Comparison of ENCODE assay signal across 8 mouse cellular contexts in genomic region chr2:78159877-78160485, GRCm38 (mm10).
DNase-seq lines count a peak whose midpoint lies in the region; ATAC-seq and TF ChIP-seq lines count a peak whose summit lies in the region.

No protein-coding gene starts in this region.

- 85% methylated on average over 3 of the region's 3 CpGs for WGBS in hindbrain, embryonic 11.5 days
- 86% methylated on average over 3 of the region's 3 CpGs for WGBS in hindbrain, embryonic 10.5 days
- 5% methylated on average over 3 of the region's 3 CpGs for WGBS in cerebellum, adult 2 months
- WGBS in hindbrain, embryonic 15.5 days: 47% methylated on average over 3 of the region's 3 CpGs
- WGBS in midbrain, embryonic 11.5 days: 69% methylated on average over 3 of the region's 3 CpGs

- H3K9me3 ChIP-seq in hindbrain, embryonic 11.5 days (ENCODE audit: control insufficient read depth, low read length): no peaks in the 10 kb centered on the region
- H3K9me3 ChIP-seq in hindbrain, embryonic 10.5 days: no peaks in the 10 kb centered on the region
- no peaks in the 10 kb centered on the region for H3K9me3 ChIP-seq in hindbrain, embryonic 15.5 days
- H3K9me3 ChIP-seq in midbrain, embryonic 11.5 days (ENCODE audit: control insufficient read depth, low read length): no peaks in the 10 kb centered on the region

- TF ChIP-seq CTCF in cerebellum, adult 2 months (IDR thresholded peaks at IDR 0.05; ENCODE audit: borderline replicate concordance, insufficient read depth, low read depth, low read length): no peak

- peak; percentile 11 for DNase-seq in hindbrain, embryonic 11.5 days (ENCODE audit: low spot score)
- no peak for DNase-seq in hindbrain, embryonic 10.5 days (ENCODE audit: low spot score)
- DNase-seq in cerebellum, adult 2 months: peak; percentile 69 to 87
- peak; percentile 86 for DNase-seq in midbrain, embryonic 11.5 days (ENCODE audit: low spot score, missing footprints)
- no peak for DNase-seq in urinary bladder, adult 2 months (ENCODE audit: low spot score)
- no peak for DNase-seq in adrenal gland, adult 8-10 months
- no peak for DNase-seq in urinary bladder, adult 18-20 months (ENCODE audit: low spot score in 2 of 2)

- TF ChIP-seq POLR2A in cerebellum, adult 2 months (IDR thresholded peaks at IDR 0.05; ENCODE audit: borderline replicate concordance, insufficient read depth, low read length): no peak

- peak; percentile 63; the same call in 1 of the 2 replicates for ATAC-seq in hindbrain, embryonic 11.5 days (ENCODE audit: low FRiP score)
- peak; percentile 85 for ATAC-seq in hindbrain, embryonic 15.5 days (ENCODE audit: low FRiP score, low read depth)
- peak; percentile 95 for ATAC-seq in midbrain, embryonic 11.5 days (ENCODE audit: low FRiP score)

- H3K4me3 ChIP-seq in hindbrain, embryonic 11.5 days (ENCODE audit: low read depth, low read length): no peak overlapping the region
- H3K4me3 ChIP-seq in hindbrain, embryonic 10.5 days: no peak overlapping the region
- no peak overlapping the region for H3K4me3 ChIP-seq in cerebellum, adult 2 months (replicated peaks; ENCODE audit: insufficient read depth, low read depth, low read length)
- H3K4me3 ChIP-seq in hindbrain, embryonic 15.5 days: no peak overlapping the region
- H3K4me3 ChIP-seq in midbrain, embryonic 11.5 days (ENCODE audit: low read depth, low read length): no peak overlapping the region

- H3K9ac ChIP-seq in hindbrain, embryonic 11.5 days (ENCODE audit: low read depth, low read length): no peak overlapping the region
- no peak overlapping the region for H3K9ac ChIP-seq in hindbrain, embryonic 15.5 days
- no peak overlapping the region for H3K9ac ChIP-seq in midbrain, embryonic 11.5 days (ENCODE audit: low read length)

- H3K4me2 ChIP-seq in hindbrain, embryonic 11.5 days (replicated peaks; ENCODE audit: low read depth, low read length): no peak overlapping the region
- no peak overlapping the region for H3K4me2 ChIP-seq in hindbrain, embryonic 15.5 days
- H3K4me2 ChIP-seq in midbrain, embryonic 11.5 days: no peak overlapping the region

- no peak overlapping the region for H3K27ac ChIP-seq in hindbrain, embryonic 11.5 days (ENCODE audit: low read depth, low read length)
- no peak overlapping the region for H3K27ac ChIP-seq in hindbrain, embryonic 10.5 days
- peak overlapping the region; percentile 90 for H3K27ac ChIP-seq in cerebellum, adult 2 months (ENCODE audit: insufficient read depth, low read length)
- H3K27ac ChIP-seq in hindbrain, embryonic 15.5 days (replicated peaks): peak overlapping the region; percentile 31
- H3K27ac ChIP-seq in midbrain, embryonic 11.5 days (ENCODE audit: low read depth, low read length): no peak overlapping the region

- no peaks in the 10 kb centered on the region for H3K36me3 ChIP-seq in hindbrain, embryonic 11.5 days (ENCODE audit: control insufficient read depth, insufficient read depth, low read length)
- no peaks in the 10 kb centered on the region for H3K36me3 ChIP-seq in hindbrain, embryonic 10.5 days
- no peaks in the 10 kb centered on the region for H3K36me3 ChIP-seq in hindbrain, embryonic 15.5 days
- H3K36me3 ChIP-seq in midbrain, embryonic 11.5 days (ENCODE audit: control insufficient read depth, insufficient read depth, low read length): no peaks in the 10 kb centered on the region

- no peaks in the 10 kb centered on the region for H3K4me1 ChIP-seq in hindbrain, embryonic 11.5 days (replicated peaks; ENCODE audit: control insufficient read depth, insufficient read depth, low read length)
- peaks cover 8% of the 10 kb centered on the region for H3K4me1 ChIP-seq in hindbrain, embryonic 10.5 days (replicated peaks)
- peaks cover 6% of the 10 kb centered on the region for H3K4me1 ChIP-seq in cerebellum, adult 2 months (ENCODE audit: control insufficient read depth, insufficient read depth, low read length)
- 0 out of 2 replicates have a peak, but pooled peaks cover 2% of the 10 kb centered on the region for H3K4me1 ChIP-seq in hindbrain, embryonic 15.5 days (replicated peaks)
- H3K4me1 ChIP-seq in midbrain, embryonic 11.5 days (ENCODE audit: control insufficient read depth, insufficient read depth, low read length): peaks cover 2% of the 10 kb centered on the region; the same call in 1 of the 2 replicates

- no peaks in the 10 kb centered on the region for H3K27me3 ChIP-seq in hindbrain, embryonic 11.5 days (ENCODE audit: control insufficient read depth, insufficient read depth, low read length)
- no peaks in the 10 kb centered on the region for H3K27me3 ChIP-seq in hindbrain, embryonic 10.5 days (ENCODE audit: insufficient read depth, poor library complexity, severe bottlenecking)
- H3K27me3 ChIP-seq in cerebellum, adult 2 months (ENCODE audit: control insufficient read depth, insufficient read depth, low read length): no peaks in the 10 kb centered on the region
- H3K27me3 ChIP-seq in hindbrain, embryonic 15.5 days: no peaks in the 10 kb centered on the region
- no peaks in the 10 kb centered on the region for H3K27me3 ChIP-seq in midbrain, embryonic 11.5 days (ENCODE audit: control insufficient read depth, insufficient read depth, low read length)

Comparison
In these comparisons a context has a peak if more than half of its experiments do, and no peak if none do; other contexts are left out.
1. DNase-seq: peak in hindbrain, embryonic 11.5 days (single experiment), cerebellum, adult 2 months (2 of 2) and midbrain, embryonic 11.5 days (single experiment); none in hindbrain, embryonic 10.5 days (single experiment), urinary bladder, adult 2 months (single experiment), adrenal gland, adult 8-10 months (single experiment) and urinary bladder, adult 18-20 months (0 of 2).
2. H3K27ac ChIP-seq: peak in cerebellum, adult 2 months (single experiment) and hindbrain, embryonic 15.5 days (single experiment); none in hindbrain, embryonic 11.5 days (single experiment), hindbrain, embryonic 10.5 days (single experiment) and midbrain, embryonic 11.5 days (single experiment).
3. Peak in every context shown above with its lines, with median percentiles within 50 percentile points of each other: ATAC-seq.